Mouse (Mus musculus) splenic B cell, adult 2 months (primary cell): ENCODE data around the gene Cd84.
"Not testable (repeated sequence)": the region's sequence is repeated elsewhere in the genome, so short reads cannot be mapped to it uniquely, and the experiment has no call there.

Experiments used
- DNase-seq: peaks from one replicate; pipeline ENCODE4 v3.0.0-alpha.2; 2011; ENCODE audit warnings: low read depth, low spot score
- H3K27me3 ChIP-seq: 2 replicates; pipeline ENCODE4 v1.6.1; 2012; ENCODE audit warnings: mild to moderate bottlenecking, low read length, moderate library complexity, mixed read lengths; ENCODE audit not compliant: control insufficient read depth, poor library complexity, insufficient read depth, severe bottlenecking
- H3K36me3 ChIP-seq: 2 replicates; pipeline ENCODE4 v1.6.1; 2012; ENCODE audit warnings: mild to moderate bottlenecking, low read length, moderate library complexity, mixed read lengths; ENCODE audit not compliant: control insufficient read depth, poor library complexity, insufficient read depth, severe bottlenecking

The Cd84 gene

DNA sequence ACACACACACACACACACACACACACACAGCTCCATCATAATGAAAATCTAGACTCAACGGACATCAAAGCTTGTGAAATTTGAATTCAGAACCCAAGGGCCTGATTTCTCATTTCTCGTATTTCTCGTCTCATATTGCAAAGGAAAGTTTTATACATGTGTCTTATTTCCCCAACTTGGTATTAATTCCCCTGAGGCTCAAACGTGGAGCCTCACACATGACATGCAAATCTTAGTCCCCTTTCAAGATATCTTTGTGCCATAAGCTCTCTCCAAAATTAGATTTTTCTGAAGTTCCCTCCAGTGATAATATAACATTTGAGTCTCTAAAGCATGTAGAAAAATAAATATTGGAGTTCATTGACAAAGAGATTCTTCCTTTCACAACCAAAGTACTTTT, 9.3 kb downstream of the Cd84 start:
- peak; percentile 83 for DNase-seq
- peaks cover 1% of the 10 kb centered on the region; the same call in 1 of the 2 replicates for H3K36me3 ChIP-seq

DNA sequence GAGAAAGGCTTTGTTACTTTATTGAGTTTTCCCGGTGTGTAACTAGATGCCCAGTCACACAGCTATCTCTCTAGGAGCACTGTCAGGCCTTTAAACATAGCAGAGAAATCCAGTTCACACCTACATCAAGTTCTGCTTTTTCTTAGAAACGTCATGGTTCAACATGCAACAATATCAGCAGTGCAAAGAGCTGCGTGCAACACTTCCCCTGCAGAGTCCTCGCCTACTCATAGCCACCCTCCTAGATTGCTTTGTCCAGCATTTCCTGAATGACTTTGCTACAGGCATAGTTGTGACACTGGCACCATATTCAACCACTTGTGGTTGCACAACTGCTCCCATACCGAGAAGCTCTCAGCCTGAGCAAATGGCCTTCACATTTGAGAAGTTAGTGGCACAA, 10.0 kb downstream of the Cd84 start:
- peak; percentile 82 for DNase-seq
- Histone ChIP-seq H3K27me3 (no peaks in the 10 kb centered on the region), H3K36me3 (peaks cover 4% of the 10 kb centered on the region; the same call in 1 of the 2 replicates)

More for the DNA sequence above, 9.3 kb downstream of the Cd84 start:
- H3K27me3 ChIP-seq, result no peaks in the 10 kb centered on the region

DNA sequence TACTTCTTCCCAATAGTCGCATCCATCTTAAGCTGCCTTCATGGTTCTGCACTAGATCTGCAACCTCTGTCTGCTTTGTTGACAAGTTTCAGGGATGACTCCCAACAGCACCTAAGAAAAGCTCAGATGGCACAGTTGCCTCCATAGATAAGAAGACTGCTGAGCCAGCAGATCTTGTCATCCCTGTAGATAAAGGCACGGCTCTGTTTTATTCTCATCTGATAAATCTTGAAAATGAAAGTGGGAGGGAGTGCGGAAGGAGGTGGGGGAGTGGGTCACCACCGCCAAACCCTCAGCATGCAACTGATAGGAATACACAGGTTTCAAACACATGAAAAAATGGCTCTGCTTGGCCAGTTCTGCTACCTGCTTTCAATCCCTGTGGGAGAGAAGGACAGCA, 26.0 kb downstream of the Cd84 start:
- Histone ChIP-seq H3K27me3 (no peaks in the 10 kb centered on the region), H3K36me3 (peaks cover 7% of the 10 kb centered on the region; the same call in 1 of the 2 replicates)
- no peak for DNase-seq

DNA sequence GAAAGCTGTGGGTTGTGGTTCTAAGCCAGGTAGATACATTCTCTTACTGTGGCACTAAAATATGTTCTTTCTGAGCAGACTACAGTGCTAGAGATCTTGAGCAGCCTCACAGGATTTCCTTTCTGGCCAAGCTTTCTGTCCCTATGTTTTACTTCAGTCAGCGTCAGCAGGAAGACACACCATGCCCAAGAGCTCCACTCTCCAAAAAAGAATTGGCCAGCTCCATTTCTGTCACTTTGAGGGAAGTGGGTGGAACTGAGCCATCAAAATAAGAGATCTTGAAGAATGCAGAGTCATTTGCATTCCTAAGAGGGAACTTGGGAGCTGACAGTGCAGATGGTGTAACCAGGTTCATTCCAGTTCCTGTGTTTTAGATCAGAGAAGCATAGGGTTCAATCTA, 47.5 kb downstream of the Cd84 start:
- Histone ChIP-seq H3K27me3 (no peaks in the 10 kb centered on the region), H3K36me3 (peaks cover 4% of the 10 kb centered on the region)
- no peak for DNase-seq

DNA sequence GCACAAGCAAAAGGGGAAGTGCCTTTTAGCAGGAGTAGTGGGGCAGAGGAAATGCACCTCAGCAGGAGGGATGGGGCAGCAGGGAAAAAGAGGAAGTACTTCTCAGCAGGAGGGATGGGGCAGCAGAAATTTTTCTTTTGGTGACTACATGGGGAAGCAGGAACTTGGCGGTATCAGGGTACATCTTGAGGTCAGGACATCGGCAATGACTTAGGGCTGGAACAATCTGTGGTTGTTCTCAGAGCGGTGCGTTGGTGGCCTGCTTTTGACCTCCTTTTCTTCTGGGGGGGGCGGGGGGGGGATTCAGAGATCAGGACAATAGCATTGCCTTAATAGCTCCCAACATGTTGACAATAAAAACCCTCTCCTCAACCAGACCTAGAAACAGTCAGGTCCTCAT, 55.9 kb downstream of the Cd84 start, which contains the start of gene Gm10521:
TSS of gene Gm10521 (plus strand) at position 301 of the 400 bp plus-strand sequence.
- H3K36me3 ChIP-seq, H3K27me3 ChIP-seq, DNase-seq: not testable (repeated sequence)

DNA sequence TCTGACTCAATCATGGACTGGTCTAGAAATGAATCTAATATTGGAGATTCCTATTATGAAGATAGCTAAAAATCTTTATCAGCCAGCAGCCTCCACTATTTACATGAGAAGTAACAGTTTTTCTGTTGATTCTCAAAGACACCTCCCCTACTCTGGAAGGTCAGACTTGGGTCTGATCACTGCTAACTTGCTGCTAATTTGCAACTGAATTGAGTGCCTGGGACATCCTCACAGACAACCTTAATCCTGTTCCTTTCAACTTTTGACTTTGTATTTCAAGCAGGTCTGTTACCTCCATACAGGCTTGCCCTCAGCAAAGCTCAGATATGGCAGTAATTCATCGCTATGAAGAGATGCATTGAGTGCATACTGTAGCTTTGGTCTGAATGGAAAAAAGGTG, 64.5 kb downstream of the Cd84 start:
- Histone ChIP-seq H3K36me3 (0 out of 2 replicates have a peak, but pooled peaks cover 1% of the 10 kb centered on the region), H3K27me3 (no peaks in the 10 kb centered on the region)
- no peak for DNase-seq

DNA sequence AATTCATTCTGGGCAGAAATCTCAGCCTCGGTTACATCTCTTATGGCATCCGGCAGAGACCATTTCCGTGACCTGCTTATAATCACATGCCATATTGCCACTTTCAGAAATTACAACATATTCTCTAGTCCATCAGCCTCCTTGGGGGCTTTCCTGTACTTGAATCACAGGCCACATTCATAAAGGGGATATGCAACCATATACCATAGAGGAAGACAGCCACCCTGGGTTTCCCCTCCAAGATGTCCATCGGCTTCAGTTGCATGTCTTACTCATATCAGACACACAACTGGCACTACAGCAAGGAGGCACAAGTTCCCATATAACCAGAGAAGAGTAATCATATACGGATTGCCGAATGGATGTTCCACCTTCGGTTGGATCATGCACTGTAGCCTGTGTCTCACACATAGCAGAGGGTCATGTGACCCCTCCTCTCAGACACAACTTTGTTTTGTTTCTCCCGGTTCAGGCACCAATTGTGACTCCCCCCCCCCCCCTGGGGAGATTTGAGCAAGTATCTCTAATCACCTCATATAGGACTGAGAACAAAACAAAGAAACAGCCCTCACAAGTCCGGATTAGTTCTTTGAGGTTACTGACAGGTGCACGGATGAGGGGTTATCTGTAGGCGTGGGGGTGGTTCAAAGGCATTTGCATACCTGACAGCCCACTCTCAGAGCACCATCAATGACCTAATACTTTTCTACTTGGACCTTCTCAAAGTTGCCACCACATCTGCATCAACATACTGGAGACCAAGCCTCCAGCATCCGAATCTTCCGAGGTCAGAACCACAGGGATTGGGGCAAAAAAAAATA, 76.4 kb downstream of the Cd84 start:
- H3K27me3 ChIP-seq, result no peaks in the 10 kb centered on the region
- DNase-seq, result peak; percentile 80
- H3K36me3 ChIP-seq, result no peaks in the 10 kb centered on the region

DNA sequence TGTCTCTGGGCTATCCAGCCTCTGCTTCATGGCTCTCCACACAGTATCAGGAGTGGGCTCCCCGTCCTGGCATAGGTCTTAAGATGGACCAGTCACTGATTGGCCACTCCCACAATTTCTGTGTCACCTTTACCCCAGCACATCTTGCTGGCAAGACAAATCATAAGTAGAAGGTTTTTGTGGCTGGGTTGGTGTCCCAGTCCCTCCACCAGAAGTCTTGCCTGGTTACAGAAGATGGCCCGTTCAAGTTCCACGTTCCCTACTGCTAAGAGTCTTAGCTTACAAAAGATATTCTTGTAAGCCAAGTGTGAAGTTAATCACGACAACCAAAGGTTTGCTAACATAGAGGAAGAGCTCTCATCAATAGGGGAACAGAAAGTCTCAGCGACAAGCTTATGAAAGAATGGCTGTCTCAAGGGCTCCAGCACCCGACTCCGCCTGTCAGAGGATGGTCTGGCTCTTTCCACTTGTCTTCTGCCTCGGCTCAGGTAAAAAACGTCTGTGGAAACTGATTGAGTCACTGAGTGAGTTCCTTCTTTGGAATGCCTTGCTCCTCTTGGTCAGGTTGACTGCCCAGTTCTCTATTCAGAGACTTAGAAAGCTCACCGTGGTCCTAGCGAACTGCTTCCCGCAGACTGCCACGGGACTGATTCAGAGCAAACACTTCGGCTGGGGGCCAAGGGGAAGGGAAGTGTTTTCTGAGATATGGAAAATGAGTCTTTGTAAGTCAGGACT, 78.0 kb downstream of the Cd84 start, which contains the start of gene Slamf6:
TSS of gene Slamf6 (plus strand) at position 211 of the 735 bp plus-strand sequence.
- no peaks in the 10 kb centered on the region for H3K36me3 ChIP-seq
- DNase-seq, result peak; percentile 86

DNA sequence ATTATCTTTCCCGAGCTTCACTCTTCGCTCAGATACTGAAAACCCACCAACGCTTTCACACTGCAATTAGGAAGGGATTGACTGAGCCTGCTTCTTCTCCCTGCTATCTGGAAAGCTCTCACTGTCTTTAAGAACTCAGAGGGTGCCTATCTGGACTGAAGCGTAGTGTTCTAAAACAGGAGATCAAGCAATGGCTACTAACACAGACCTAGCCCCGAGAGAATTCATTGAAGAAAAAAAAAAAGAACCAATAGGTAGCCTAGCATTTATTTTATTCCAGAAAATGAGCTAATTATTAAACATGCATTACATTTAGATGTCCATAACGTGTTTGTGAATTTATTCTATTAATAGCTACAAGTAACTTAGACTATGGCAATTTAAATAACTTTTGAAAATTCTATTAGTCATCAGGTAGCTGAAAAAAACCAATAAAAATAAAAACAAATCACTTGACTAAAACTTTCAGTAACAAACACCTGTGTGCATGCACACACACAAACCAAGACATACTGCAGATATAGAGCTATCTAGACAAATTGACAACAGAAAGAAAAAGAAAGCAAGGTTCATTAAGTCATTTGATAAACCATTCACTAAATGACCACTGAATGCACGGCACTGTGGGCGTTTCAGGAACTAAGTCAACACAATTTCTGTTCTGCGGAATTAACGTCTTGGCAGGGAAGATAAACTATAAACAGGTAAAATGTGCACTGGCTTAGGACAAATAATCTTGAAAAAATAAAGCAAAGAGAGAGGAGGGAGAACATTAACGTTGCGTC, 78.8 kb downstream of the Cd84 start:
- Histone ChIP-seq H3K27me3 (no peaks in the 10 kb centered on the region), H3K36me3 (0 out of 2 replicates have a peak, but pooled peaks cover 2% of the 10 kb centered on the region)
- DNase-seq, result peak; percentile 39

More for the DNA sequence above, 78.0 kb downstream of the Cd84 start, which contains the start of gene Slamf6:
- H3K27me3 ChIP-seq, result no peaks in the 10 kb centered on the region

DNA sequence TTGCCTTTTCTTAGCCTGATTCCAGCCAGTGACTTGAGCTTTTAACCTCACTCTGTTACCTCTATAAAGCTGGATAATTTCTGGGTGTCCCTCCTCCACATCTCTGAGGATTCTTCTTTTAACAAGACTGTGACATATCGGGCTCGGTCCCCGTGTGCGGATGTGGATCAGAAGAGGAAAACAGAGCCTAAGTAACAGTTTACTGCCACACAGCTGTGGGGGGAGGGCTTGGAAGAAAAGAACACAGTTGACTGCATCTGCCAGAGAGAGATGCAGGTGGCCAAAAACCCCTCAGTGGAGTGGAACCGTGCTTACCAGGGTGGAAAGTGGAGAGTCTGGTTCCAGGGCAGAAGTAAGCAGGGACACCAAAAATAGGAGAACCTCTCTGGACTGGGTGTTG, 79.7 kb downstream of the Cd84 start:
- peak; percentile 53 for DNase-seq
- Histone ChIP-seq H3K36me3 (peaks cover 3% of the 10 kb centered on the region), H3K27me3 (no peaks in the 10 kb centered on the region)

DNA sequence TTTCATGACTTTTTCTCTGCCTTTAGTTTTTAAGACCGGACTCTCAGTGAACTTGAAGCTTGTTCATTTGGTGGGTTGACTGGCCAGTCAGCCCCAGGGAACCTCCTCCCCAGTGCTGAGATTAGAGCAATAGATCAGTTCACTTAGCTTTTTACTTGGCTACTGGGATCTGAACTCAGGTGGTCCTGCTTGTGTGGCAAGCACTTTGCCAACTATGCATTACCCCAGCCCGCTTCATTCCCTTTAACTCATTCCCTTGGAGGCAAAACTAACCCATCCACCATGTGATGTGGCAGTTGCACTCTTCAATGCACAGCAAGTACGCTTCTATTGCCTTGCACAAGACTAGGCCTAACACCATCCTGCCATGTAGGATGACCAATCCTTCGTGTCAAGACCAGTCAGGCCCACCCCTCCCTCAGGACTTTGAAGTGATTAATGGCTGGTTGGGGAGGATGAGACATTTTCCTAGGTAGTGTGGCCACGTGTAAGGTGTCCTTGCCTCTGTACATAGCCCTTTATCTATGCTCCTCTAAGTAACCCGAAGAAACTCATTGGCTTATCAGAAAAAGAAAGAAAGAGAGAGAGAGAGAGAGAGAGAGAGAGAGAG, 80.5 kb downstream of the Cd84 start:
- DNase-seq, result no peak
- H3K27me3 ChIP-seq, result no peaks in the 10 kb centered on the region
- H3K36me3 ChIP-seq, result peaks cover 7% of the 10 kb centered on the region

DNA sequence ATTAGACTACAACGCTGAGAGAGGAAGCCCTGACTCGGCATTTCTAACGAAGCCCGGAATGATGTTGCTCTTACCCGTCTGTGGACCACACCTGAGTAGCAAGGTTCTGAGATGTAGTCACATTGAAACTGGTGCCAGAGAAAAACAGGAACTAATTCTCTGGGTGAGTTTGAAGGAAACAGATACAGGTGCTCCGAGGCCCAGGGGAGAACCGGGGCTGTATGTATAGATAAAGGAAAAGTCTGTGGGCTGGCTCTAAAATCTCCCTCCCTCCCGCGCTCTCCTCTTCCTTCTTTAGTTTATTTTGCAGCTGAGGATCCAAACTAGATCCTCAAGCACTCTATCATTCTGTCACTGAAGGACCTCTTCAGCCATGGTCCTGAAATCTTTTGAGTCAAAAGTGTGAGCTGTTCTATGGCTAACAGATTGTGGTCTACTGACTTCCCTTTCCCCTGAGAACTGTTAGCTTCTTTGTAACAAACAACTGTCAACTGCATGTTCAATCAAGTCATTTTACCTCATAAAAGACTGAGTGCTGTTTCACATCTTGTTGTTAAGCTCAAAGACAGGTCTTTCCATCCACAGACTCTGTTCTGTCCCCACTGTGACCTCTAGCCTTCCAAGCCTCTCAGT, 81.6 kb downstream of the Cd84 start:
- Histone ChIP-seq H3K27me3 (no peaks in the 10 kb centered on the region), H3K36me3 (peaks cover 7% of the 10 kb centered on the region)
- DNase-seq, result peak; percentile 86

DNA sequence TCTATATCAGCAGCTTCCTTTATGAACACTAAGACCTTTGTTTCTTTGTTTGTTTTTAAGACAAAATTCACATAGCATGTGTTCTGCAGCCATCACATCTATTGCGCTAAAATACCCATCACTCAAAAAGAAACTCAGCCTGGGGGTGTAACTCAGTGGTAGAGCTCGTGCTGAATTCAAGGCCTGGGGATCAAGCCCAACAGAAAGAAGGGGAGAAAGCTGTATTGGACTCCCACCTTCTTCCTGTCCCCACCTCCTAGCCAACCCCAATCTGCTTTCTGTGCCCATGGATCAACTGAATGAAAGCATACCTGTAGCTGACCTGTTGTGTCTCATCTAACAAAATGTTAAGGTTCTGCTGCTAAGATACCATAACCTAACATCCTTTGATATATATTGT, 82.1 kb downstream of the Cd84 start:
- peaks cover 7% of the 10 kb centered on the region for H3K36me3 ChIP-seq
- peak; percentile 11 for DNase-seq
- H3K27me3 ChIP-seq, result no peaks in the 10 kb centered on the region

DNA sequence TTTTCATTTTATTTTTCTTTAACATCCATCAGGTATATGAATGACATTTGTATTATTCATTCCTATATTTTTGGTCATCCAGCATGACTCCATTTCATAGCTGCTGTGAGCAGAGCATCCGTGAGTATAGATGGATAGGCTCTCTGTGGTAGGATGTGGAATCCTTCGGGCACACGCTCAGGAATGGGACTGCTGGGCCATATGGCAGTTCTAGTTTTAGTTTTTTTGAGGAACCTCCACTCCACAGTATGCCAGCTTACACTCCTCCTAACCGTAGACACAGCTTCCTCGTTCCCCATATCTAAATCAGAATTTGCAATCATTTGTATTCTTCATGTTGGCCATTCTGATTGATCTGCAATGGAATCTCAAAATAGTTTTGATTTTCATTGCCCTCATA, 83.3 kb downstream of the Cd84 start:
- H3K36me3 ChIP-seq, result peaks cover 7% of the 10 kb centered on the region
- DNase-seq, result no peak

More for the DNA sequence above, 83.3 kb downstream of the Cd84 start:
- no peaks in the 10 kb centered on the region for H3K27me3 ChIP-seq
